Mouse (Mus musculus): ENCODE data around the gene Scnn1g.

GRCm38 (mm10) chr7:121717031-121717430, 17.2 kb upstream of the Scnn1g start:
- TF ChIP-seq POLR2A (IDR thresholded peaks at IDR 0.05; ENCODE audit: insufficient read length, low read depth) (no peak), MAX (IDR thresholded peaks at IDR 0.05; ENCODE audit: low read depth) (no peak), USF1 (IDR thresholded peaks at IDR 0.05; ENCODE audit: low read depth) (no peak), CEBPB (IDR thresholded peaks at IDR 0.05; ENCODE audit: insufficient read depth, poor library complexity, severe bottlenecking) (no peak), E2F4 (IDR thresholded peaks at IDR 0.05; ENCODE audit: insufficient read depth) (no peak), REST (IDR thresholded peaks at IDR 0.05; ENCODE audit: insufficient read depth, insufficient read length) (no peak)
